Mouse (Mus musculus): Measurements from ENCODE around the gene Zdhhc5. TPM values are rescaled to one million over a fixed set of nuclear protein-coding genes. Genes with fewer than 3 reads are reported as not detected.

The Zdhhc5 gene
- 50.4 TPM for polyA plus RNA-seq (2017; shearing (Covaris generic))

DNA sequence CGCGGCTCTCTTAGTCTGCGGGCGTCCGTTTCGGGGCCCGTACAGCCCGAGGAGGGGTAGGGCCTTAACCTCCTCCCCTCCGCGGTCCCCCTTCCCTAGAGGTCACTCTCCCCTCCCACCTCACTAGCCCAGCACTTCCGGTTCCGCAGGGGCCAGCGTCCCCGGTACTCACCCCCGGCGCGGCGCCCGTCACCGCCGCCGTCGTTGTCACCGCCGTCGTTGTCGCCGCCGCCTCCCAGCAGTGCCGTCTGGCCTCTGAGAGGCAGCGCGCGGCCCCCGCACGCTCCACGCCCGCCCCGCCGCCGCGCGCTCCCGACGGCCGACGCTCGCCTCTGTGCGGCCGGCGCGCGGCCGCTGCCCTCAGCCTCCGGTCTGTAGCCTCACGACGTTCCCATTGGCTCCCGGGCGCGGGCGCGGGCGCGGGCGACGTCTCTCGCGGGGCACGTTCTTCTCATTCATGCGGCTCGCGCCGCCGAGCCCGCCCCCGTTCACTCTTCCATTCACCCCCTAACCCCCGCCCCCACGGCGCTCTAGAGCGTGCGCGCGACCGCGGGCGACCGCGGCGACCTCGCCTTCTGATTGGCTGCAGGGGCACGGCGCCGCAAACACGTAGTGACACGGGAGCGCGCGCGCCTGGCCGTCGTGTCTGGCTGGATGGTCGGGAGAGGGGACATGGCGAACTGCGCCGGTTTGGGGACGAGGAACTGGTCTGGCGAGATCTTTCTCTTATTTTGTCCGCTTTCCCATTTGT lies at the start of gene Zdhhc5:
Gene Zdhhc5, minus strand, starts transcription at position 370 of the 751 bp plus-strand sequence.

DNA sequence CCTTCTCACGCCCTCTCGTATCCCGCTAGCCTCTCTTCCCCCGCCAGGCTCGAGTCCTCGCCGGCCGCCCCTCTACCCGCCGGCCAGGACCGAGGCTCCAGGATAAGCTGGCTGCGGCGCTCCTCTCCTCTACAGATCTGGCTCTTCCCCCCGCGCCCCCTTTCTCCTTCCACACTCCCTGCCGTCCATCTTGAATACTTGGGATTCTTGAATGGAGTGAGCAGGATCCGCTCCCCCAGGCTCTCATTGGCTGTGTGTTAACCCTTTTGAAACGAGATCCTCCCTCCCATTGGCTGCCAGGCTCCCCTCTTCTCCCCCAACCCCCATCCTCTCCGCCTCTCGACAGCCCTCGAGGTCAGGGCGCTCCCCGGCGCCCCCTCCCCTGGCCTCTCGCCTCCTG lies 28.6 kb upstream of the Zdhhc5 start, which contains the start of gene Gm19426:
Gene Gm19426, minus strand, starts transcription at position 95 of the 400 bp plus-strand sequence.

DNA sequence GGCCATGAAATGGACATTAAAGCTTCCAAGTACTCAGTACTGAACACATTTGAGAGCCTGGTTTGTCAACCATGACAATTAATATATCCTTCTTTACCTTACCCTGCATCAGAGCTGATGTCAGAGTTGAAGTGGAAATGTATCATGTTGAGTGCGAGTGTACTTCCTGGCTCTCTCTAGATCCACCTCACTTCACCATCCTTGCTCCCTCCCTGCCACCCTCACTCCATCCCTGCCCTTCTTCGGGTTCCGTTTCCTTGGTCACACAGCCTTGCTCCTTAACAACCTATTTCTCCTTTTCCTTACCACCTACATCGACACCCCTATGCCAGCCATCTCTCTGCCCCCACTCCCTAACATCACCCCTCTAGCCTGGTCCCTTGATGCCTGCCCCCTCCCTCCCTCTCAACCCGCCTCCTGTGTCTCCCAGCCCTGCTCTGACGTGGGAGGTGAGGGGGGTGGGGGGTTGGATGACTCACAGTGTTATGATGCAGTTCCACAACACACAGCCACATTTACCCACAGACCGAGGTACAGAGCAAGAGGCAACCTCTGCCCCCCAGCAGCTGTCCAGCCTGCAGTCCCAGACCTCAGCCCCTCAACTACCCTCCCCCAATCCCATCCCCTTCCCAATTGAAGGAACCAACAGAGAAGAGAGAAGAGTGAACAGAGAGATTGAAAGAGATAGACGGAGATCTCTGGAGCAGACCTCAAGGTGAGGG lies 18.8 kb upstream of the Zdhhc5 start, which contains the start of gene Ypel4:
Gene Ypel4, plus strand, starts transcription at position 480 of the 722 bp plus-strand sequence.

DNA sequence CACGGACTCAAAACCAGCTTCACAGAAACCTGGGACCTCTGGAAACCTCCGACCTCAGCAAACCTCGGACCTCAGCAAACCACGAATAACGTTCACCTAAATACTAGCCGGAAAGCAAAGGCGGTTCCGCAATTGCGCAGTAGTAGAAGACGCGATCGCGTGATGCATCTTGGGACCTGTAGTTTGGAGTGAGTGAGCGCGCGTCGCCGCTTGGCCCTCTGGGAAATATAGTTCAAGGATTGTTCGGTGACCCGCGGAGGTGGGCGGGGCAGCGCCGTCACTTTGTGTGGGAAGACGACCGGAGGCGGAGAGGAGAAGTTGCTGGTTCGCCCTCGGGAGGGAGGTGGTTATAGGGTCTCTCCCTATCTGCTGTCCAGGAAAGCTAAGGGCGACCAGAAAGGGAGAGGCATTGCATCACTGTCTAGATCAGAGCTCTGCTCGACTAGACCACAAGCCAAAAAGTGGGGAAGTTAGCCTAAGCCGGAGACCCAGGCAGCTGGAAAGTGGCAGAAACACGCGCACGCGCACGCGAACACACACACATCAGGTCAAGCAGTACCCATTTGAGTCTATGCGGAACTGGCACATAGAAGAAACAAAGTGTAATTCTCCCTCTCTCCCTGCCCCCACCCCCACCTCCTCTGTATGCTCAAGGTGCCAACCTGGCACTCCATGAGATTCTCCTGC lies 12.3 kb upstream of the Zdhhc5 start, which contains the start of gene Clp1:
Gene Clp1, minus strand, starts transcription at position 179 of the 687 bp plus-strand sequence.

DNA sequence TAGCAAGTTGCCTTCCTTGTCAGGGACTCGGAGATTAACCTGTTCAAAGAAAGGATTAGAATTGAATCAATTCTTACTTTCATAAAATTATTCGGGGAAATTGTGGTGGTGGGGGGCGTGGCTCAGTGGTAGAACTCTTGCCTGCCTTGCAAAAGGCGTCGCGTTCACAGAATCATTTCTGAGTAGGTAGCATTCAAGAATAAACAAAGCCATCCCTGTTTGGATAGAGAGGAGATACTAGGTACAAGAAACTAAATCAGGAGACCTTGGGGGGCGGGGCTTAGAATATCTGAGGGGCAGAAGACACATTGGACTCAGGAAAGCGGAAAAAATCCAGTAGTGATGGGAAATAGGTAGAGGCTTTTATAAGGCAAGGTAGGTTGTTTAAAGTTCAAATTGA lies 36.0 kb downstream of the Zdhhc5 start, which contains the start of gene Tmx2:
Gene Tmx2, minus strand, starts transcription at position 125 of the 400 bp plus-strand sequence.

DNA sequence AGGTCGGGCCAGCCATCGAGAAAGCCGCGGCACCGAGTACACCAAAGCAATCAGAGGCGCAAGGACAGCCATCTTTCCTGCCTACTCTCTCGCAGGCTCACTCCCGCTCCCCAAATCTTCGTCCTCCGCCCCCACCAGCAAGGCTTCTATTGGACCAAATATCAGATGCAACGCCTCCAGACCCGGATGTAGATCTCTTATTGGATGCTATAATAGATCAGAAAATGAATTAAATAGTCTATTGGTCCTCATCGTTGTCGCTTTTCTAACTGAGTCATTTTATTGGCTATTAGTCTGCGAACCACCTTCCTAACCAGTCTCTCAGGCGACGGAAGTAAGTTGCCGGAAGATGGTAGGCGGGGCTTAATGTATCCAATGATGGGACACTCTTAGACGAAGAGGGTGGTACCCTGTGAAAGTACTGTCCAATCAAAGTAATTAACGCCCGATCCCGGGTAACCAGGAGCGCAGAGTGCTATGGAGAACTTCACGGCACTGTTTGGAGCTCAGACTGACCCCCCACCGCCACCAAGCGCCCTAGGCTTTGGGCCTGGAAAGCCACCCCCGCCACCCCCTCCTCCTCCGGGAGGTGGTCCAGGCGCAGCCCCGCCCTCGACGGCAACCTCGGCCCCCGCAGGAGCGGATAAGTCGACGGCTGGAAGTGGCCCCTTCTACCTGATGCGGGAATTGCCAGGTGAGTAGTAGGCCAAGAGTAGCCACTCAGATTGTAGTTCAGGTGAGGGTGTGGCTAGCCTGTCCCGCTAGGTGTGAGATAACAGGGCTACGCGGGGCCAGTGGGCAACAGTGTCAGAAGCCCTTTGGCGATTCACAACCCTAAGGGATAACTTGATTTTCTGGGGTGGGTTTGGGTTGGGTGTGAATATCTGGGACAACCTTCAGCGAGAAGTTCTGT lies 36.8 kb downstream of the Zdhhc5 start, which contains the start of the genes Gm28635 and Med19:
Gene Gm28635, minus strand, starts transcription at position 74 of the 913 bp plus-strand sequence.
Gene Med19, plus strand, starts transcription at position 435 of the 913 bp plus-strand sequence.

DNA sequence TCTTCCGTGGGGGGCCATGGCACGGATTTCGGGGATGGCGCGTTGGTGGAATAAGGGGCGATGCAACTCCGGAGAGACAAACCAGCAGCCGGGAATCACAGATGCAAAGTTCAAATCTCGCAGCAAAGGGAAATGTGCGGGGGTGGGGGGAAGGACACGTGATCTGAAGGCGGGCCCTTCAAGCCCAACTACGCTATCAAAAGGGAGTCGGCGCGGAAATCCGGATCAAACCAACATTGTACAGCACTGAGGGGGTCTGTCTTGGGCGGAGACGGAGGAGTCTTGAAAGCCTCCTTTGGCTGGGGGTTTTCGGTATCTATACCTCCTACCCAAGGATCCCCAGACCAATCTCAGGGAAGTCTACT lies 44.4 kb downstream of the Zdhhc5 start, which contains the start of gene Selenoh:
Gene Selenoh, minus strand, starts transcription at position 202 of the 365 bp plus-strand sequence.

DNA sequence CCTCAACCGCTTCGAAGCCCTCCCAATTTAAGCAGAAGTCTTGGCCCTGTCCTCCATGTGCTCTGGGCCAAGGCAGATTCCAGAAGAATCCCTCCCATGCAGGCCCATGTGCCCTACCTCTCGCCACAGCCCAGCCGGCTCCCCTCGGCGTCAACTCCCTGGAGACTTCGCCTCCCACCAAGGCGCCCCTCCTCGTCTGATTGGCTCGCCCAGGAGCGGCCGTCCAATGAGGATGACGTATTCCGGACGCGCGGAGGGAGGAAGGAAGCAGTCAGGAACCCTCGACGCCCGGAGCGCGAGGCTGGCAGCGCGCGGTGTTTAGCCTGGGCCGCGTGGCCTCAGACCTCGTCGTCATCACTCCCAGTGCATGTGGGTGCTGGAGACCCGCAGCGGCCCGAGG lies 56.2 kb downstream of the Zdhhc5 start, which contains the start of gene Btbd18:
Gene Btbd18, plus strand, starts transcription at position 274 of the 400 bp plus-strand sequence.

DNA sequence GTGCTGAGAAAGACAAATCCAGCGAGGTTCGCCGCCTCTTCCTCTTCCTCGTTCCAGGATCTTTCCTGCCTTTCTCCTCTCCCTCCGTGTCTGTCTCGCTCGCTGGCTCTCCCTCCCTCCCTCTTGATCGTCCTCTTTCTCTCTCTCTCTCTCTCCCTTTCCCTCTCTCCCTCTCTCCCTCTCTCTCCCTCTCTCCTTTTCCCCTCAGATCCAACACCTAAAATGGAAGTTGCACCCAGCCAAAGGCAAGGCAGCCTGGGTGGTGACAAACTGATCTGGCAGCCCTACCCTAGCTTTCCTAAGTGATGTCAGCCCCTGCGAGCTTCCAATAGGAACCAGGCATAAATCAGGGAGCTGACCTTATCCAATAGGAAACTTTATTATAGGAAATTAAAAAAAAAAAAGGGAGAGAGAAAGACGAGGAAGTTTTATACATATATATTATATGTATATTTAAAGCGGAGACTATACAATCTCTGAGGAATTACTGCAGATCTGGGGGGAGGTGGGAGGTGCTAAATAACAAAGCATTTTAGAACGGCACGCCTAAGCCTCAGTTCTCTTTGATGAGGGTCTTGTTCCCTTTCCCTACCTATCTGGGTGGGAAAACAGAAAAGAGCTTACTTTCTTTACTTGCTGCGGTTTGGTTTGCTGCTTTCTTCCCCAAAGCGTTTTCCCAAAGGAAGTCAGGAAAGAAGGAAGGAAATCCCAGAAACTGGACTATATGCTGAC lies 64.3 kb downstream of the Zdhhc5 start, which contains the start of gene Ctnnd1:
Gene Ctnnd1, minus strand, starts transcription at position 302 of the 732 bp plus-strand sequence.

Other genes starting within 250 kb of the Zdhhc5 start
- gene Tfpi, start 238.4 kb downstream of the Zdhhc5 start, polyA plus RNA-seq (2017; shearing (Covaris generic)) = 3.7 TPM
- gene Ctnnd1, start 64.4 kb downstream of the Zdhhc5 start, polyA plus RNA-seq (2017; shearing (Covaris generic)) = 0.29 TPM
- gene Btbd18, start 56.1 kb downstream of the Zdhhc5 start, polyA plus RNA-seq (2017; shearing (Covaris generic)) = not detected
- gene Selenoh, start 44.4 kb downstream of the Zdhhc5 start, polyA plus RNA-seq (2017; shearing (Covaris generic)) = 49.8 TPM
- not detected for gene Gm28635, start 37.1 kb downstream of the Zdhhc5 start, polyA plus RNA-seq (2017; shearing (Covaris generic))
- gene Med19, start 36.8 kb downstream of the Zdhhc5 start, polyA plus RNA-seq (2017; shearing (Covaris generic)) = 14.3 TPM
- 45.2 TPM for gene Tmx2, start 36.0 kb downstream of the Zdhhc5 start, polyA plus RNA-seq (2017; shearing (Covaris generic))
- gene Clp1, start 12.2 kb upstream of the Zdhhc5 start, polyA plus RNA-seq (2017; shearing (Covaris generic)) = 75.6 TPM
- 1.5 TPM for gene Ypel4, start 18.9 kb upstream of the Zdhhc5 start, polyA plus RNA-seq (2017; shearing (Covaris generic))
- not detected for gene Gm19426, start 28.5 kb upstream of the Zdhhc5 start, polyA plus RNA-seq (2017; shearing (Covaris generic))
- not detected for gene Serping1, start 60.3 kb upstream of the Zdhhc5 start, polyA plus RNA-seq (2017; shearing (Covaris generic))
- gene Ube2l6, start 83.6 kb upstream of the Zdhhc5 start, polyA plus RNA-seq (2017; shearing (Covaris generic)) = 3.2 TPM
- not detected for gene Smtnl1, start 107.5 kb upstream of the Zdhhc5 start, polyA plus RNA-seq (2017; shearing (Covaris generic))
- 13.5 TPM for gene Timm10, start 111.8 kb upstream of the Zdhhc5 start, polyA plus RNA-seq (2017; shearing (Covaris generic))
- 11.1 TPM for gene Slc43a1, start 123.7 kb upstream of the Zdhhc5 start, polyA plus RNA-seq (2017; shearing (Covaris generic))
- not detected for gene Rtn4rl2, start 171.5 kb upstream of the Zdhhc5 start, polyA plus RNA-seq (2017; shearing (Covaris generic))
- gene Slc43a3, start 221.4 kb upstream of the Zdhhc5 start, polyA plus RNA-seq (2017; shearing (Covaris generic)) = 1.0 TPM

Measured in effector memory CD4-positive, alpha-beta T cell, adult 5 months (primary cell).